Mouse (Mus musculus) skeletal muscle tissue, postnatal 0 days (tissue): ENCODE data around the gene Klf2. TPM values are rescaled to one million over a fixed set of nuclear protein-coding genes. Genes with fewer than 3 reads are reported as not detected.

Experiments used
- polyA plus RNA-seq: library from polyadenylated mRNA; unstranded; fragments of >200 nt; fragmentation: Nextera tagmentation; extraction: Ambion mirVana; gene quantifications from 2 replicates; pipeline ENCODE4 v1.2.1, GENCODE M21; 2015

Klf2 gene
- 13.8 and 18.6 TPM in 2 replicates for polyA plus RNA-seq

GRCm38 (mm10) chr8:72318801-72319322, at the start of gene Klf2:
Klf2 (plus strand) TSS chr8:72319033.

GRCm38 (mm10) chr8:72305210-72305905, 13.5 kb upstream of the Klf2 start, which contains the start of gene Gm10282:
Gm10282 (minus strand) TSS chr8:72305260.

Other genes starting within 250 kb of the Klf2 start
- not detected in 2 replicates for gene Olfr373, start 235.9 kb upstream of the Klf2 start, polyA plus RNA-seq
- gene Olfr374, start 212.0 kb upstream of the Klf2 start, polyA plus RNA-seq: not detected in 2 replicates
- gene Tpm4, start 184.1 kb upstream of the Klf2 start, polyA plus RNA-seq: 177 and 260 TPM in 2 replicates
- 39.1 and 45.6 TPM in 2 replicates for gene Rab8a, start 157.8 kb upstream of the Klf2 start, polyA plus RNA-seq
- not detected in 2 replicates for gene Hsh2d, start 129.4 kb upstream of the Klf2 start, polyA plus RNA-seq
- not detected in 2 replicates for gene Cib3, start 106.2 kb upstream of the Klf2 start, polyA plus RNA-seq
- gene Gm11034, start 105.4 kb upstream of the Klf2 start, polyA plus RNA-seq: not detected in 2 replicates
- gene Fam32a, start 99.3 kb upstream of the Klf2 start, polyA plus RNA-seq: 29.4 and 32.5 TPM in 2 replicates
- 42.9 and 47.7 TPM in 2 replicates for gene Ap1m1, start 79.0 kb upstream of the Klf2 start, polyA plus RNA-seq
- 8.8 and 10.3 TPM in 2 replicates for gene Gm10282, start 13.8 kb upstream of the Klf2 start, polyA plus RNA-seq
- 20.2 and 21.3 TPM in 2 replicates for gene Eps15l1, start 102.4 kb downstream of the Klf2 start, polyA plus RNA-seq
- 1.3 and 1.5 TPM in 2 replicates for gene Calr3, start 124.8 kb downstream of the Klf2 start, polyA plus RNA-seq
- 5.5 and 6.5 TPM in 2 replicates for gene 1700030K09Rik, start 124.8 kb downstream of the Klf2 start, polyA plus RNA-seq
- 21.5 and 22.3 TPM in 2 replicates for gene Cherp, start 156.2 kb downstream of the Klf2 start, polyA plus RNA-seq
- gene Slc35e1, start 173.6 kb downstream of the Klf2 start, polyA plus RNA-seq: 7.2 and 8.0 TPM in 2 replicates
- 7.3 and 7.8 TPM in 2 replicates for gene Med26, start 229.2 kb downstream of the Klf2 start, polyA plus RNA-seq